Comparison of ENCODE assay signal across 13 mouse cellular contexts in the genomic region with DNA sequence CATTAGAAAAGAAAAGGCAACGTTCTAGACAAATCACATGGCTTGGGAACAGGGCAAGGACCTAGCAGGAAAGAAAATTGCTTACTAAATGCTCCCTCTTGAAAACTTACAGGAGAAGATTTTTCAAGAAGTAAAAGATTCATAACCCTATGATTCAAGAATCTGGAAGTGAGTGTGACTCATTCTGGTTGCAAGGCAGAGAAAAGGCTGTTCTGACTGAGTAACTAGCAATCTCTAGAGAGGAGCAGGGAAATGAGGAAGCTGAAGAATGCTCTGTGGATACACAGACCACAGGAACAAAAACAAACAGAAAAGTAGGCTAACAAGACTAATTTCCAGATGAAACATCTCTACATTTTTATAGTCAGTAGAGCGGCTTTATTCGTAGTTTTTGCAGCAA.
DNase-seq lines count a peak whose midpoint lies in the region; ATAC-seq lines count a peak whose summit lies in the region.
"Had no signal": no experiment of that assay in that cellular context is flagged by ENCODE, and none has a peak within 500 bp of the region (broad histone marks: within the 10 kb centered on the region; RNA-seq: fewer than 3 reads in every experiment).

No protein-coding gene starts in this region.

- ATAC-seq in frontal cortex, adult (ENCODE audit: low TSS enrichment), result peak; percentile 86
- peak; percentile 81 for ATAC-seq in megakaryocyte progenitor cell, adult 5-6 weeks (replicated peaks; ENCODE audit: poor library complexity)
- no peak for ATAC-seq in activated CD4-positive, CD25-positive, alpha-beta regulatory T cell, adult 4 months
- ATAC-seq: inflammation-experienced regulatory T-cells, adult 6 months had no signal

- DNase-seq in frontal cortex, postnatal 10 days (ENCODE audit: low spot score in 2 of 2), result no peak
- DNase-seq in lung, postnatal 36 days, result peak; percentile 24
- DNase-seq in lung, adult 18-20 months, result no peak
- DNase-seq in adrenal gland, postnatal 36 days, result no peak
- no peak for DNase-seq in thymus, postnatal 10 days (ENCODE audit: low spot score in 2 of 2)
- DNase-seq: adrenal gland, adult 2 months; heart, postnatal 14 days; liver, embryonic 13.5 days; right cerebral cortex, postnatal 14 days had no signal
